Mouse (Mus musculus): ENCODE measurements around the gene Snx25.
A peak's percentile ranks its signal among the peaks of the same experiment; 100 is the strongest.
"Not testable (repeated sequence)": the region's sequence is repeated elsewhere in the genome, so short reads cannot be mapped to it uniquely, and the experiment has no call there.

Gene Snx25

DNA sequence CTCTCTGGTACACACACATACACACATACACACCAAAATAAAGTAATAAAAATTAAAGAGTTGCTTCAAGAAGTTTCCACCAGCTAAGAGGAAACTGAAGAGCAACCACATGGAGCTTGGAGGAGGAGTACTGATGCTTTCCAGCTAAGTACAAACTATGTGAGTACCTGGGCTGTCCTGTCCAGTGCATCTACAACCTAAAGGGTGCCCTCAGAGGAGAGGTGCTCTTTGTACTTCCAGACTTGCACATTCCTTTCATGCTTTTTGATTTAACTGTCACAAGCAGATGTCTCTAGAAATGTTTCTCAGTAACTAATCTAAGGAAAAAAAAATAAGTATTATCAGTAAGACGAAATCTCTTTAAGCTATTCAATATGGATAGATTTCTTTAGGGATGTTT, 14.6 kb downstream of the Snx25 start:
- no peak for DNase-seq (ENCODE audit: inconsistent ontology term)

DNA sequence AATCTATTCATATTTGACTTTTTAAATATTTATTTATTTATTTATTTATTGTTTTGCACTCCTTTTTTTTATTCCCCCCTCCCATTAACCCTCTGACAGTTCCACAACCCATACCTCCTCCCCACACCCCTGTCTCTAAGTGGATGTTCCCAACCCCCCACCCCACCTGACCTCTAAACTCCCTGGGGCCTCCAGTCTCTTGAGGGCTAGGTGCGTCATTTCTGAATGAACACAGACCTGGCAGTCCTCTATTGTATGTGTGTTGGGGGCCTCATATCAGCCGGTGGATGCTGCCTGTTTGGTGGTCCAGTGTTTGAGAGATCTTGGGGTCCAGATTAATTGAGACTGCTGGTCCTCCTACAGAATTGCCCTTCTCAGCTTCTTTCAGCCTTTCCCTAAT, 16.4 kb downstream of the Snx25 start:
- not testable (repeated sequence) for DNase-seq (ENCODE audit: inconsistent ontology term)

DNA sequence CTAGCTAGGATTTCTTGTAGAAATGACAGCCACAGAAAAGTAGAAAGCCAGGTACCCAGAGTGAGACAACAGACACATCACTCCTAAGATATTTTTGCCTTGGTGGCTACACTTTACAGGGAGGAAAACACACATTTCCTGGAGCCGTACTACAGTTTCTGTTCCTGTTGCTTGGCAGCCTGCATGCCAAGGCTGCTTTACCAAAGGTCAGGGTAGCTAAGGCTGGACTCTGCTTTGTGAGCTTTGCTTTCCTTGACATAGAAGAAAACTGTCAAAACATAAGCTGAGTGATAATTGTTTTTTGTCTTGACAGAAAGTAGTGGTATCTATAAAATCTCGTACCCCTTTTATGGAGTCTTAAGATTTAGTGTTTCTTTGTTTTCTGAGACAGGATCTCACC, 21.5 kb downstream of the Snx25 start:
- DNase-seq (ENCODE audit: inconsistent ontology term), result no peak

DNA sequence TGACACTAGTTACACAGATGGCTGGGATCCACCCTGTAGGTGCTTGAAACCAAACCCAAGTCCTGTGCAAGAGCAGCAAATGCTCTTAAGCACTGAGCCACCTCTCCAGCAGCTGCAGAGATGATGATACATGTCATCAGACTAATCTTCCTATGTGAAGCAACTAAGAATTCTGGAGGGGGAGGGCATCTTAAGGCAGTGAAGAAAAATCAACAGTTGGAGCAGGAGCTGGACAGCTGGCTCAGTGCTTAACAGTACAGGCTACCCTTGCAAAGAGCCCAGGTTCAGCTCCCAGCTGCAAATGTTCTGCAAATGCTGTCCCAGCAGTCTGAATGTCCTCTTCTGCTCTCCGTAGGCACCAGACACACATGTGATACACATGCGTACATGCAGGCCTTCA, 29.5 kb downstream of the Snx25 start:
- DNase-seq (ENCODE audit: inconsistent ontology term), result no peak

- DNase-seq (ENCODE audit: inconsistent ontology term), result no peak
Observed at GRCm38 (mm10) chr8:46119176-46119575, 32.8 kb downstream of the Snx25 start.

DNA sequence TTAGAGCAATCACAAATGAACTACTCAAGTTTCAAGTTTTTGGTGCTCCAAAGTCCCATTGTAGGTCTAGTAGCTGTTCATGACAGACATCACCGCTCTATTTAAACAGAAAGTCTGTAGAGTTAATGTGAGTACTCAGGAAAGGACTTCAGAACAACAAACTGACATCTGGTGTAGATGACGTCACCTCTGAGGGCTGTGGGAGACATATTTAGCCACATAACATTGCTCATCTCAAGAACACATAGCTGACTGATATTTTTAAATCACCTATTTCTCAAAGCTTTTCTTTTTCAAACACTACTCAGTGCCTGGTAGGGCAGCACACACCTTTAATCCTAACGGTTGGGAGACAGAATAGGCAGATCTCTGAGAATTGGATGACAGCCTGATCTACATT, 34.8 kb downstream of the Snx25 start:
- no peak for DNase-seq (ENCODE audit: inconsistent ontology term)

DNA sequence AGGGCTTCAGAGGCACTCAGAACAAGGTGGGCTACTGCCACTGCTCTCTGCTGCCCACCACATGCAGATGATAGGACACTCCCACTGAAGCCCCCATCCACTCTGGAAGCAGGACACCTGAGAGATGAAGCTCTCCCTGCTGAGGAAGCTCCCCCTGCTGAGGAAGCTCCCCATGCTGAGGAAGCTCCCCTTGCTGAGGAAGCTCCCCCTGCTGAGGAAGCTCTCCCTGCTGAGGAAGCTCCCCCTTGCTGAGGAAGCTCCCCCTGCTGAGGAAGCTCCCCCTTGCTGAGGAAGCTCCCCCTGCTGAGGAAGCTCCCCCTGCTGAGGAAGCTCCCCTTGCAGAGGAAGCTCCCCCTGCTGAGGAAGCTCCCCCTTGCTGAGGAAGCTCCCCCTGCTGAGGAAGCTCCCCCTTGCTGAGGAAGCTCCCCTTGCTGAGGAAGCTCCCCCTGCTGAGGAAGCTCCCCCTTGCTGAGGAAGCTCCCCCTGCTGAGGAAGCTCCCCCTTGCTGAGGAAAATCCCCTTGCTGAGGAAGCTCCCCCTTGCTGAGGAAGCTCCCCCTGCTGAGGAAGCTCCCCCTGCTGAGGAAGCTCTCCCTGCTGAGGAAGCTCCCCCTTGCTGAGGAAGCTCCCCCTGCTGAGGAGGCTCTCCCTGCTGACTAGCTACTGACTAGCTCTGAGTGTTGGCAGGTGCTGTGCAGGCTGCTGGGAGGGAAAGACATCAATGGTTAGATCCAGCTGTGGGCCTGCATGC, 38.4 kb downstream of the Snx25 start:
- DNase-seq (ENCODE audit: inconsistent ontology term), result not testable (repeated sequence)

- no peak for DNase-seq (ENCODE audit: inconsistent ontology term)
Observed at GRCm38 (mm10) chr8:46107690-46108089, 44.3 kb downstream of the Snx25 start.

GRCm38 (mm10) chr8:46103434-46103833, 48.5 kb downstream of the Snx25 start:
- no peak for DNase-seq (ENCODE audit: inconsistent ontology term)

DNA sequence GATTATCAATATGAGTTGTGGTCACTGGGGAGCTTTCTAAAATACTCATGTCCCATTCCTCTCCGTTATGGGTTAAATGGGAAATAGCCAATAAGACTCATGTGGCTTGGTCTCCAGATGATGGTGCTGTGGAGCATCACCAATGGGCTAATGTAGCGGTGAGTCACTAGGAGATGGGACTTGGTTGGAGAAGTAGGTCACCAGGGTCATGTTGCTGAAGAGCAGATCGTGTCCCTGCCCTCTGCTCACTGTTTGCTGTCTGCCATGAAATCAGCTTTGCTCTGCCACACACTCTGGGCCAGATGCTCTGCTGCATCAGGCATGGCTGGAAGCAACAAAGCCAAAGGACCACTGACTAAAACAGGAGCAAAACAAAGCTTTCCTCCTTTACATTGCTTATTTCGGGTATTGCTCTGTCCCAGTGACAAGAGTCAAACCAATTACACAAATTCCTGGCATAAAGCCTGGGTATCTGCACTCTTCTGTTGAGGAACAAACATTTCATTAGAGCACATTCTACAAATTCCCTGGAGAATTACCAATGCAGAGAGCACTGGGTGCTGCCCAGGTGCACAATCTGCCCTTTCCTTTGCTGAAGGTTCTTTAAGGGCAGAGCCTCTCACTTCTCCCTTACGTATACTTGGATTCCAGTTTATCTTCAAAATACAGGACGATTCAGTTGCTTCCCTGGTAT, 59.1 kb downstream of the Snx25 start:
- peak; percentile 83 for DNase-seq (ENCODE audit: inconsistent ontology term)

- DNase-seq (ENCODE audit: inconsistent ontology term), result peak; percentile 19
Observed at GRCm38 (mm10) chr8:46083141-46083540, 68.8 kb downstream of the Snx25 start.

- no peak for DNase-seq (ENCODE audit: inconsistent ontology term)
Observed at GRCm38 (mm10) chr8:46081030-46081429, 70.9 kb downstream of the Snx25 start.

DNA sequence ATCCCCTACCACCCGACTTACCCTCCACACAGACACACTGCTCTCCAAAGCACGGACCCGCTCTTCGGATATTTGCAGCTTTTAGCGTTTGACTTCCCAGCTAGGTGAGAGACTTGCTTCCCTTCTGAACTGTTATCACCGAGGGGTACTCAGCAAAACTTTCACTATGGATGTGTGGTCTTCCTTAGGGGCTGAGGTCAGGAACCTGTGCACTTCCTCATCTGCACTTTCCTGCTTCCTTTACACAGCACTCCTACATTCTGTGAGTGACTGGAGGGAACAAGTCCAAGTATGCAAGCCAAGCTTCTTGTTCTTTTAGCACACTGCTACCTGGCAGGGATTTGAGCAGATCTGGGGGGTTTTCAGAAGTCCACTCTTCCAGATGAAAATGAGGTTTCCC, 73.1 kb downstream of the Snx25 start:
- no peak for DNase-seq (ENCODE audit: inconsistent ontology term)

DNA sequence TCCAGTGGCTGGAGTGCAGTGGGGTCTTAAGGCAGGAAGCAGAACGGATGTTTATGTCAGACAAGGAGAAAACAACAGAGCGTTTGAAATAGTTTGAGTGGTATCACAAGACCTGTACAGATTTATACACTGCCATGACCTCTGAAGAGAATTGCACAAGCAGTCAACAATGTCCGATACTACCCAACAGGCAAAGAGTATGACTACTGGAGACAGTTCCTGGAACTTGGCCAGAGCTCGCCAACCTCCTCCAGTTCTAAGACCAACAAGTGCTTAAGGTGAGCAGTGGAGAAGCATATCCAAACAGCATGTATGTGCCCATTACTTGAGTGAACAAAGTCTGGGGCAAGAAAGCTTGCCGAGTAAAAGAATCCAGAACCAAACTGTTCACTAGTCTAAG, 76.7 kb downstream of the Snx25 start:
- DNase-seq (ENCODE audit: inconsistent ontology term), result no peak

DNA sequence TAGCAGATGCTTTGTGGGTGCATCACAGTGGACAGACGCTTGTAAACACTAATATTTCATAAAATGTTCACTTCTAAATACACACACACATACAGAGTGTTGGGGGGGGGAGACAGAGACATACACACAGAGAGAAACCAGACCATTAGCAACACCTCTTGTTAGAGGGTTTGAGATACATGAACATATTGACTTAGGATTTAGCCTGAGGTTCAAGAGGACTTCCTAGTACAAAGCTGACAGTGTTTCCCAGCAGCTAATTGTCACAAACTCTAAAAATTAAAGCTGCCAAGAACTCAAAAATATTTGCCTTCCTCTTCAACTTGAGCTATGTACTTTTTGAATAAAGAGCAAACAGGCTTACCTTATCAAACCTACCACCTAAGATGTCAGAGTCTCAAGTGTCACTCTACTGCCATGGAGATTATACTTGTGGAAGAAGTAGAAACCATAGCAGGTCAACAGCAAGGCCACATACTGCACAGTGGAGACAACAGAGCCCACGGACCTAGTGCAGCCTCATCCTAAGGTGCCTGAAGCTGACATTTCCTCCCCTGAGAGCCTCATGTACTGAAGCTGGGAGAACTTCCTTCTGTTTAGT, 78.3 kb downstream of the Snx25 start:
- no peak for DNase-seq (ENCODE audit: inconsistent ontology term)

DNA sequence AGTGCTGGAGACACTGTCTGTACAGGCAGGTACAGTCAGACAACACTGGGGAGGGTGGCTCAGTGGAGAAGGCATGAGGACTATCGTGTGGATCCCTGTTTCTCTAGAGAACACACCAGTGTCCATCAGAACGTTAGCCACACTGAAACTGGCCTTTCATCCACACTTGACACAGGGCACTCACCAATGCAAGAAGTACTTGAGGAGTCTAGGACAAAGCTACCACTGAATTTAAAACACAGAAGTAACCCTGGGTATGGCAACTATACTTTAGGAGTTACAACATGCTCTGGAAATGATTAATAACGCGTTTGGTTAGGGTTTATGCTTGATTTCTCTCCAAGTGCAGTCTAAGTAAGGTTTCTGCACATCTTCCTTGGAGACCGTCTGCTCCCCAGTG, 79.2 kb downstream of the Snx25 start:
- no peak for DNase-seq (ENCODE audit: inconsistent ontology term)

- no peak for DNase-seq (ENCODE audit: inconsistent ontology term)
Observed at GRCm38 (mm10) chr8:46040260-46040659, 111.7 kb downstream of the Snx25 start.

GRCm38 (mm10) chr8:46039666-46040065, 112.3 kb downstream of the Snx25 start:
- no peak for DNase-seq (ENCODE audit: inconsistent ontology term)

GRCm38 (mm10) chr8:46036217-46036616, 115.7 kb downstream of the Snx25 start:
- no peak for DNase-seq (ENCODE audit: inconsistent ontology term)

- no peak for DNase-seq (ENCODE audit: inconsistent ontology term)
Observed at GRCm38 (mm10) chr8:46024392-46024791, 127.6 kb downstream of the Snx25 start.

GRCm38 (mm10) chr8:46022758-46023157, 129.2 kb downstream of the Snx25 start:
- DNase-seq (ENCODE audit: inconsistent ontology term), result no peak

DNA sequence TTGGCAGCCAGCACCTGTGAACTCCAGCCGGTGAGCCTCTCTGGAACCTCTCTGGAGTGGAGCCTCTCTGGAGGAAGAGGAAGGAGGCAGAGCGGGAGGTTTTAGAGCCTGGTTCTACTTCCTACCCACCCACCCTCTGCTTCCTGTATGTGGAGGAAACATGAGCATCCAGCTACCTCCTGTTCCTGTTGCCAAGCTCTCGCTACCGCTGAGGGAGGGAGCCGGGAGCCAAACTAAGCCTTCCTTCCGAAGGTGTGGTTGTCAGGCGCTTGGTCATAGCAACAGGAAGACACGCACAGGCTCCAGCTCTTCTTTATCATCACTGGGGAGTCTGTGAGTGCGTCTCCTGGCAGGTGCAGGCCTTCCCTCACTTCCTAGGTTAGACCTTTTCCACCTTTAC, 129.8 kb downstream of the Snx25 start:
- DNase-seq (ENCODE audit: inconsistent ontology term), result no peak
